Mouse (Mus musculus) B cell, adult 62 days (primary cell): ENCODE measurements around the gene Vmn1r143. TPM values are rescaled to one million over a fixed set of nuclear protein-coding genes. Genes with fewer than 3 reads are reported as not detected.

Experiments
- total RNA-seq: library from RNA; stranded (reverse); gene quantifications from 4 replicates; pipeline ENCODE4 v1.2.4, GENCODE M21; 2023

Vmn1r143 gene
- not detected in 4 replicates for total RNA-seq

DNA sequence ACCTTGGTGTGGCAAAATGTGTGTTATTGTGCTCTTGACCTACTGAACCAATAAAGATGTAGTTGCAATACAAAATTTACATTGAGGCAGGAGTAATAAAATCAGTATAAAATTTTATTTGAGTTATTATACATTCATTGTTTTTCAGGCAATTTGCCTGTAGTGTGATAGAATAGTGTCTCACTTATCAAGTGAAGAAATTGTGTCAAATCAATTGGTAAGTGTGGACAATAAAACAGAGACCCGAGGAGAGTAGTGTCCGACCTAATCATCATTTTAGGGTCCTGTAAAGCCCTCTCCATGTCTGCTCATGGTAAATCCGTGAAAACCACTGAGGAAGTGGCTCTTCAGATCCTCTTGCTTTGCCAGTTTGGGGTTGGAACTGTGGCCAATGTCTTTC is at the start of gene Vmn1r143:
TSS of gene Vmn1r143 (plus strand) at position 301 of the 400 bp plus-strand sequence.

DNA sequence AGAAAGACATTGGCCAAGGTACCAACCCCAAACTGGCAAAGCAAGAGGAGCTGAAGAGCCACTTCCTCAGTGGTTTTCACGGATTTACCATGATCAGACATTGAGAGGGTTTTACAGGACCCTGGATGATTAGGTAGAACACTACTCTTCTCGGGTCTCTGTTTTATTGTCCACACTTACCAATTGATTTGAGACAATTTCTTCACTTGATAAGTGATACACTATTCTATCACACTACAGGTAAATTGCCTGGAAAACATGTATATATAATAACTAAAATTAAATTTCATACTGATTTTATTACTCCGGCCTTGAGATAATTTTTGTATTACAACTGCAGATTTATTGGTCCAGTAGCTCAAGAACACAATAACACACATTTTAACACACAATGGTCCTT is 25.2 kb upstream of the Vmn1r143 start, which contains the start of gene Vmn1r142:
TSS of gene Vmn1r142 (minus strand) at position 101 of the 400 bp plus-strand sequence.

DNA sequence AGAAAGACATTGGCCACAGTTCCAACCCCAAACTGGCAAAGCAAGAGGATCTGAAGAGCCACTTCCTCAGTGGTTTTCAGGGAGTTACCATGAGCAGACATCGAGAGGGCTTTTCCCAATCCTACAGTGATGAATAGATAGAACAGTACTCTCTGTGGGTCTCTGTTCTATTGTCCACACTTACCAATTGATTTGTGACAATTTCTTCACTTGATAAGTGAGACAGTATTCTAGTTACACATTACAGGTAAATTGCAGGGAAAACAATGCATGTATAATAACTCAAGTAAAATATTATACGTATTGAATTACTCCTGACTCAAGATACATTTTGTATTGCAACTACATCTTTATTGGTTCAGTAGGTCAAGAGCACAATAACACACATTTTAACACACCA is 12.0 kb downstream of the Vmn1r143 start, which contains the start of gene Gm8653:
TSS of gene Gm8653 (minus strand) at position 101 of the 400 bp plus-strand sequence.

DNA sequence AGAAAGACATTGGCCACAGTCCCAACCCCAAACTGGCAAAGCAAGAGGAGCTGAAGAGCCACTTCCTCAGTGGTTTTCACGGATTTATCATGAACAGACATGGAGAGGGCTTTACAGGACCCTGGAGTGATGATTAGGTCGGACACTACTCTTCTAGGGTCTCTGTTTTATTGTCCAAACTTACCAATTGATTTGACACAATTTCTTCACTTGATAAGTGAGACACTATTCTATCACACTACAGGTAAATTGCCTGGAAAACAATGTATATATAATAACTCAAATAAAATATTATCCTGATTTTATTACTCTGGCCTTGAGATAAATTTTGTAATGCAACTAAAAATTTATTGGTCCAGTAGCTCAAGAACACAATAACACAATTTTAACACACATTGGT is 40.2 kb downstream of the Vmn1r143 start, which contains the start of gene Gm8453:
TSS of gene Gm8453 (minus strand) at position 101 of the 400 bp plus-strand sequence.

Other genes starting within 250 kb of the Vmn1r143 start
- not detected in 4 replicates for gene Vmn1r137, start 194.8 kb upstream of the Vmn1r143 start, total RNA-seq
- not detected in 4 replicates for gene Vmn1r138, start 160.5 kb upstream of the Vmn1r143 start, total RNA-seq
- not detected in 4 replicates for gene Gm6176, start 133.1 kb upstream of the Vmn1r143 start, total RNA-seq
- gene Vmn1r139, start 120.3 kb upstream of the Vmn1r143 start, total RNA-seq: not detected in 4 replicates
- gene Gm16451, start 71.1 kb upstream of the Vmn1r143 start, total RNA-seq: not detected in 4 replicates
- gene Gm10666, start 54.6 kb upstream of the Vmn1r143 start, total RNA-seq: not detected in 4 replicates
- gene Vmn1r142, start 25.3 kb upstream of the Vmn1r143 start, total RNA-seq: not detected in 4 replicates
- not detected in 4 replicates for gene Gm8653, start 11.9 kb downstream of the Vmn1r143 start, total RNA-seq
- gene Gm8453, start 40.1 kb downstream of the Vmn1r143 start, total RNA-seq: not detected in 4 replicates
- gene Gm4187, start 140.3 kb downstream of the Vmn1r143 start, total RNA-seq: not detected in 4 replicates
- gene Gm8660, start 181.7 kb downstream of the Vmn1r143 start, total RNA-seq: not detected in 4 replicates
- gene Vmn1r148, start 224.2 kb downstream of the Vmn1r143 start, total RNA-seq: not detected in 4 replicates
- not detected in 4 replicates for gene Vmn1r149, start 248.9 kb downstream of the Vmn1r143 start, total RNA-seq